Mouse (Mus musculus) layer of hippocampus, adult 2 months (tissue): ENCODE data around the gene Ankrd13b. TPM values are rescaled to one million over a fixed set of nuclear protein-coding genes. Genes with fewer than 3 reads are reported as not detected.

ENCODE experiments used
- DNase-seq, 2 experiments: peaks; one replicate each; pipeline ENCODE4 v3.0.0; 2022; ENCODE audit warnings: low spot score in 2 of 2
- H3K27ac ChIP-seq: fragments of 200-600 bp; 2 replicates; pipeline ENCODE4 v1.8.1; 2022
- H3K4me3 ChIP-seq: fragments of 200-600 bp; 2 replicates; pipeline ENCODE4 v1.8.1; 2022; ENCODE audit warnings: mild to moderate bottlenecking
- CTCF ChIP-seq: fragments of 200-600 bp; conservative IDR thresholded peaks from 2 replicates; pipeline ENCODE4 v1.8.1; 2022; ENCODE audit warnings: antibody characterized with exemption, mild to moderate bottlenecking, moderate library complexity
- total RNA-seq, 2 experiments: library from RNA; stranded (reverse); gene quantifications; 2 replicates each; pipeline ENCODE4 v1.2.3; 2021

The Ankrd13b gene
- total RNA-seq, 2 experiments from 2014 or later, result 80.1 to 81.7 TPM

- no peak for TF ChIP-seq CTCF
- H3K27ac ChIP-seq, result peak within 1 kb of the TSS; percentile 61; the same call in 1 of the 2 replicates
- DNase-seq, result no peak
- peak within 1 kb of the TSS; percentile 61 for H3K4me3 ChIP-seq
Observed at GRCm38 (mm10) chr11:77515637-77516552, 26.4 kb upstream of the Ankrd13b start, which contains the start of gene Trp53i13. Gene Trp53i13 (minus strand): TSS chr11:77515980.

- no peak for TF ChIP-seq CTCF
- Histone ChIP-seq H3K27ac (peak within 1 kb of the TSS; percentile 61; the same call in 1 of the 2 replicates), H3K4me3 (peak within 1 kb of the TSS; percentile 61)
- DNase-seq, result no peak
Observed at GRCm38 (mm10) chr11:77514832-77515636, 25.6 kb upstream of the Ankrd13b start, which contains the start of gene Abhd15. Gene Abhd15 (plus strand): TSS chr11:77515121.

- no peak for TF ChIP-seq CTCF
- peak overlapping the region; percentile 61 for H3K4me3 ChIP-seq
- H3K27ac ChIP-seq, result no peak overlapping the region; the same call in 1 of the 2 replicates
- DNase-seq, result no peak
Observed at GRCm38 (mm10) chr11:77514281-77514831, 24.9 kb upstream of the Ankrd13b start.

GRCm38 (mm10) chr11:77513811-77514170 is 24.3 kb upstream of the Ankrd13b start:
- no peak for TF ChIP-seq CTCF
- no peak for DNase-seq
- peak overlapping the region; percentile 67; the same call in 1 of the 2 replicates for H3K27ac ChIP-seq

GRCm38 (mm10) chr11:77512891-77513810 is 23.7 kb upstream of the Ankrd13b start:
- no peak; the same call in 1 of the 2 replicates for TF ChIP-seq CTCF
- Histone ChIP-seq H3K27ac (peak overlapping the region; percentile 80), H3K4me3 (peak overlapping the region; percentile 79)
- peak in 1 of 2 experiments; percentile 64 for DNase-seq

More at GRCm38 (mm10) chr11:77513811-77514170, 24.3 kb upstream of the Ankrd13b start:
- H3K4me3 ChIP-seq, result peak overlapping the region; percentile 56

- H3K4me3 ChIP-seq, result no peak overlapping the region
- TF ChIP-seq CTCF, result no peak
- no peak overlapping the region for H3K27ac ChIP-seq
- no peak for DNase-seq
Observed at GRCm38 (mm10) chr11:77511336-77511735, 21.9 kb upstream of the Ankrd13b start.

- H3K27ac ChIP-seq, result peak overlapping the region; percentile 85
- DNase-seq, result peak; percentile 84 to 91
- TF ChIP-seq CTCF, result peak; percentile 100
- peak overlapping the region; percentile 62 for H3K4me3 ChIP-seq
Observed at GRCm38 (mm10) chr11:77508068-77509021, 18.9 kb upstream of the Ankrd13b start.

- no peak for TF ChIP-seq CTCF
- DNase-seq, result no peak
- Histone ChIP-seq H3K4me3 (no peak overlapping the region), H3K27ac (no peak overlapping the region; the same call in 1 of the 2 replicates)
Observed at GRCm38 (mm10) chr11:77507426-77507825, 17.9 kb upstream of the Ankrd13b start.

GRCm38 (mm10) chr11:77506941-77507340 is 17.5 kb upstream of the Ankrd13b start:
- no peak for DNase-seq
- H3K4me3 ChIP-seq, result no peak overlapping the region
- TF ChIP-seq CTCF, result no peak
- H3K27ac ChIP-seq, result 0 out of 2 replicates have a peak overlapping the region, but pooled peaks have one; percentile 3

- DNase-seq, result no peak
- no peak for TF ChIP-seq CTCF
- no peak overlapping the region for H3K4me3 ChIP-seq
- H3K27ac ChIP-seq, result no peak overlapping the region
Observed at GRCm38 (mm10) chr11:77506273-77506672, 16.8 kb upstream of the Ankrd13b start.
